Mouse (Mus musculus): ENCODE data around the gene Pkp4.

- TF ChIP-seq CTCF (IDR thresholded peaks at IDR 0.05; ENCODE audit: borderline replicate concordance, insufficient read depth, low read length) (no peak), POLR2A (IDR thresholded peaks at IDR 0.05; ENCODE audit: low read depth, low read length) (no peak)
Observed at GRCm38 (mm10) chr2:59200511-59200910, 39.9 kb downstream of the Pkp4 start.

Data from embryonic fibroblast, embryonic 13.5 days (primary cell).